Mouse (Mus musculus) limb, embryonic 14.5 days (tissue): ENCODE data around the gene Men1. TPM values are rescaled to one million over a fixed set of nuclear protein-coding genes. Genes with fewer than 3 reads are reported as not detected.

Source experiments
- ATAC-seq: fragments of 200-750 bp; cut with Nextera tagmentation; 2 replicates; pipeline ENCODE4 v1.8.0; 2017; ENCODE audit warnings: low read depth, moderate number of reproducible peaks, moderate TSS enrichment; ENCODE audit not compliant: low FRiP score
- DNase-seq: peaks from one replicate; pipeline ENCODE4 v3.0.0-alpha.2; 2015; ENCODE audit warnings: low spot score
- H3K27ac ChIP-seq: fragments of 300-500 bp; sonication (generic); replicated peaks from 2 replicates; pipeline ENCODE4 v1.5.1; 2014; ENCODE audit warnings: low read depth, mild to moderate bottlenecking, low read length, moderate library complexity, mixed read lengths
- H3K27me3 ChIP-seq: fragments of 300-500 bp; sonication (generic); 2 replicates; pipeline ENCODE4 v1.6.1; 2014; ENCODE audit warnings: low read length, mixed read lengths; ENCODE audit not compliant: control insufficient read depth, insufficient read depth
- H3K36me3 ChIP-seq: fragments of 300-500 bp; sonication (generic); 2 replicates; pipeline ENCODE4 v1.6.1; 2014; ENCODE audit warnings: mild to moderate bottlenecking, low read length, moderate library complexity, mixed read lengths; ENCODE audit not compliant: control insufficient read depth, insufficient read depth
- H3K4me1 ChIP-seq: fragments of 300-500 bp; sonication (generic); 2 replicates; pipeline ENCODE4 v1.6.1; 2014; ENCODE audit warnings: antibody characterized with exemption, low read length, mixed read lengths; ENCODE audit not compliant: control insufficient read depth, insufficient read depth
- H3K4me2 ChIP-seq: fragments of 300-500 bp; sonication (generic); replicated peaks from 2 replicates; pipeline ENCODE4 v1.6.1; 2014; ENCODE audit warnings: low read depth, mild to moderate bottlenecking, low read length, moderate library complexity; ENCODE audit not compliant: severe bottlenecking
- H3K4me3 ChIP-seq: fragments of 300-500 bp; sonication (generic); replicated peaks from 2 replicates; pipeline ENCODE4 v1.5.1; 2014; ENCODE audit warnings: low read length
- H3K9ac ChIP-seq: fragments of 300-500 bp; sonication (generic); 2 replicates; pipeline ENCODE4 v1.6.1; 2014; ENCODE audit warnings: mild to moderate bottlenecking, low read depth, low read length, moderate library complexity; ENCODE audit not compliant: severe bottlenecking
- H3K9me3 ChIP-seq: fragments of 300-500 bp; sonication (generic); 2 replicates; pipeline ENCODE4 v1.6.1; 2016; ENCODE audit warnings: low read length; ENCODE audit not compliant: control insufficient read depth
- POLR2A ChIP-seq: fragments of 200-500 bp; IDR thresholded peaks from 2 replicates; pipeline ENCODE4 v1.8.0; 2012; ENCODE audit warnings: inconsistent platforms, mild to moderate bottlenecking, moderate library complexity, borderline replicate concordance; ENCODE audit not compliant: insufficient read depth, insufficient read length; ENCODE audit errors: extremely low read depth
- WGBS: fragments of 180-500 bp; shearing (Covaris S2); extraction: QIAGEN DNeasy Blood & Tissue Kit; methylation state at CpG from one replicate; pipeline ENCODE4 v1.1.7; 2014; 5-methylcytosine and 5-hydroxymethylcytosine counted together
- polyA plus RNA-seq, 2 experiments: library from polyadenylated mRNA; depleted of rRNA in 1 of 2; stranded (reverse) in 1 of 2; unstranded in 1 of 2; fragments of >200 nt; fragmentation: Nextera tagmentation in 1 of 2; extraction: Ambion mirVana in 1 of 2; gene quantifications; 2 replicates each; pipeline versions ENCODE4 v1.2.1 to v1.2.3; 2012 to 2014

Gene Men1
- polyA plus RNA-seq, 2 experiments = 60.4 to 102 TPM

DNA sequence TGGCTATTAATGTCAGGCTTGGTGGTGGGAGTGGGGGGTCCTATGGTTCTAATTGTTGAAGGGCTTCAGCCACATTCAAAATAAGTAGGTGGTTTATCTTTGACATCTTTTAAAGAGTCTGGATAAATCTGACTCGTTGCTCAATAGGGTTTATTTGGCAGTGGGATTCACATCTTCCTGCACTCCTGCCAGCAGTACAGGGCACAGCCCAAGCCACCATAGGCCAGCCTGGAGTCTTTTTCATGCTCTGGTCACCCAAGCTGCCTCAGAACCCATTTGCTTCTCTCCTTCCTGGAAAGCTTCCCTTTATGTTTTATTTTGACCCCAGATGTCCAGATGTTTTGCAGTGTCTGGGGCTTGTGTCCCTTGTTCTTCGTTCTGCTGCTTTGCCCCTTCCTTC, 41.9 kb downstream of the Men1 start:
- Histone ChIP-seq H3K36me3 (peaks cover 77% of the 10 kb centered on the region), H3K27ac (no peak overlapping the region), H3K27me3 (no peaks in the 10 kb centered on the region), H3K9ac (no peak overlapping the region), H3K4me1 (no peaks in the 10 kb centered on the region), H3K4me2 (no peak overlapping the region), H3K4me3 (no peak overlapping the region), H3K9me3 (no peaks in the 10 kb centered on the region)
- no peak for TF ChIP-seq POLR2A
- DNase-seq (no peak), ATAC-seq (no peak)
- 89% methylated on average over 2 of the region's 2 CpGs for WGBS

DNA sequence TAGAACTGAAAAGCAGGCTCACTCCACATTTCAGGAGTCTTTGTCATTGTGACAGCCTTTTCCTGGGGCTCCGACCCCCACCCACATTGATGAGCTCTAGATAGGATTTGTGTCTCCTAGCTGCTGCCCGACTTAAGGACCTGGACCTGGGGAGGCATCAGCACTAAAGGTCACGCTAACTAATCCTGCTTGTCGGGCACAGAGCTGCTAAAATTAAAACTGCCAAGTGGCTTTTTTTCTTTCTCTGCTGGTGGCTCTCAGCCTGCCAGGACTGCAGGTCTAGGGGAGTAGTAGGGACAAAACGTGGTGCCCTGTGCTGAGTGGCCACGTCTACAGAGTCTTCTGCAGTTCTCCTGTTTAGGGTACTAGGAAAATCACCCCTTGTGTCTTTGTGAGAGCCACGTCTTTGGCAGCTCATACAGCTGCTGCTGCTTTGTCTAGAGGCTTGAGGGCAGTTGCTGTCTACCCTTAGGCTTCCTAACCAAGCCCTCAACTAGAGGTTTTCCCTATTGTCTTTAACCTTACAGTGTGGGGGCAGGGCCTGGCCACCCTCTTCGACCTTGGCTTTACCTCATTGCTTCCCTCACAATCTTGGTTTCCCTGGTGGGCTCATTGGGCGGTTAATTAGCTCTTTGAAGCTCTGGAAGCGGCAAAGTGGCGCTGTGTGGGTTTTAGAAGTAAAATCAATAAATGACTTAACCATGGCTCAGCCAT, 42.7 kb downstream of the Men1 start:
- no peaks in the 10 kb centered on the region for H3K9me3 ChIP-seq
- no peaks in the 10 kb centered on the region for H3K27me3 ChIP-seq
- no peaks in the 10 kb centered on the region for H3K4me1 ChIP-seq
- ATAC-seq (no peak), DNase-seq (no peak)
- no peak overlapping the region for H3K9ac ChIP-seq
- TF ChIP-seq POLR2A = no peak
- peaks cover 68% of the 10 kb centered on the region for H3K36me3 ChIP-seq
- no peak overlapping the region for H3K4me2 ChIP-seq
- no peak overlapping the region for H3K27ac ChIP-seq
- WGBS = 80% methylated on average over 11 of the region's 11 CpGs
- H3K4me3 ChIP-seq = no peak overlapping the region

GRCm38 (mm10) chr19:6380411-6381166, 45.8 kb downstream of the Men1 start:
- ATAC-seq = no peak
- DNase-seq = no peak
- no peaks in the 10 kb centered on the region for H3K9me3 ChIP-seq
- H3K4me2 ChIP-seq = no peak overlapping the region
- H3K27me3 ChIP-seq = no peaks in the 10 kb centered on the region
- TF ChIP-seq POLR2A = no peak
- H3K36me3 ChIP-seq = peaks cover 37% of the 10 kb centered on the region
- peaks cover 6% of the 10 kb centered on the region for H3K4me1 ChIP-seq
- no peak overlapping the region for H3K27ac ChIP-seq
- no peak overlapping the region for H3K9ac ChIP-seq
- 90% methylated on average over 9 of the region's 9 CpGs for WGBS
- no peak overlapping the region for H3K4me3 ChIP-seq

DNA sequence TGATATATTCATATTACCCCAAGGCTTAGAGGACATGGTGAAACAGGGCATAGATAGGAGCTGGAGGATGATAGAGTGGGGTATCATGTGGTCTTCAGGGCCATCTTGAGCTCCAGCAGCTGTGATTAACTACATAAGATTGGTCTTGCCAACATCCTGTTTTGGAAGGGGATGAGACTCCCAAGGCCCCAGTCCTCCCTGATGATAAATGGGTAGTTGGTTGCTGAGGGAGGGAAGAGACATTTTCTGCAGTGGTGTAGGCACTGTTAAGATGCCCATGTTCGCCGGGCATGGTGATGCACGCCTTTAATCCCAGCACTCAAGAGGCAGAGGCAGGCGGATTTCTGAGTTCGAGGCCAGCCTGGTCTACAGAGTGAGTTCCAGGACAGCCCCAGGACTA, 46.5 kb downstream of the Men1 start:
- Histone ChIP-seq H3K4me3 (no peak overlapping the region), H3K36me3 (peaks cover 31% of the 10 kb centered on the region), H3K4me2 (no peak overlapping the region), H3K9ac (no peak overlapping the region), H3K4me1 (peaks cover 6% of the 10 kb centered on the region), H3K9me3 (no peaks in the 10 kb centered on the region), H3K27me3 (no peaks in the 10 kb centered on the region), H3K27ac (no peak overlapping the region)
- no peak for TF ChIP-seq POLR2A
- DNase-seq = no peak
- WGBS = 97% methylated on average over 5 of the region's 5 CpGs
- ATAC-seq = no peak

GRCm38 (mm10) chr19:6382323-6382924, 47.6 kb downstream of the Men1 start:
- 90% methylated on average over 4 of the region's 4 CpGs for WGBS
- Histone ChIP-seq H3K4me3 (no peak overlapping the region), H3K27ac (no peak overlapping the region), H3K4me1 (peaks cover 6% of the 10 kb centered on the region), H3K4me2 (no peak overlapping the region), H3K27me3 (no peaks in the 10 kb centered on the region), H3K36me3 (peaks cover 19% of the 10 kb centered on the region), H3K9me3 (no peaks in the 10 kb centered on the region), H3K9ac (no peak overlapping the region)
- no peak for ATAC-seq
- no peak for TF ChIP-seq POLR2A
- no peak for DNase-seq
